Mouse (Mus musculus) CH12.LX (cell line): ENCODE measurements around the gene Pja2.

ENCODE experiments used
- BHLHE40 ChIP-seq: IDR thresholded peaks from 2 replicates; pipeline ENCODE4 v1.6.1; 2011; ENCODE audit warnings: mild to moderate bottlenecking, low read depth, low read length, improper control_type of control experiment
- CTCF ChIP-seq, 2 experiments: IDR thresholded peaks in 1 of 2; conservative IDR thresholded peaks in 1 of 2; 2 replicates each; pipeline ENCODE4 v1.5.1; 2011 to 2012; ENCODE audit warnings: low read depth in 2 of 2, low read length in 2 of 2, improper control_type of control experiment in 1 of 2, inconsistent platforms in 1 of 2, mild to moderate bottlenecking in 1 of 2, moderate library complexity in 1 of 2
- E2F4 ChIP-seq: IDR thresholded peaks from 2 replicates; pipeline ENCODE4 v1.6.1; 2011; ENCODE audit warnings: low read depth, low read length, improper control_type of control experiment; ENCODE audit not compliant: insufficient replicate concordance
- HCFC1 ChIP-seq: IDR thresholded peaks from 2 replicates; pipeline ENCODE4 v1.6.1; 2012; ENCODE audit warnings: low read depth, mild to moderate bottlenecking, inconsistent platforms, low read length, improper control_type of control experiment
- MAX ChIP-seq: IDR thresholded peaks from 2 replicates; pipeline ENCODE4 v1.6.1; 2011; ENCODE audit warnings: low read length, improper control_type of control experiment
- MEF2A ChIP-seq: IDR thresholded peaks from 2 replicates; pipeline ENCODE4 v1.6.1; 2014; ENCODE audit warnings: low read depth, mild to moderate bottlenecking, inconsistent platforms, low read length, improper control_type of control experiment, borderline replicate concordance
- PAX5 ChIP-seq: IDR thresholded peaks from 2 replicates; pipeline ENCODE4 v1.6.1; 2012; ENCODE audit warnings: low read length, inconsistent platforms, mixed read lengths
- POLR2A ChIP-seq: IDR thresholded peaks from 2 replicates; pipeline ENCODE4 v1.6.1; 2011; ENCODE audit warnings: low read depth, mild to moderate bottlenecking, improper control_type of control experiment, low read length
- POLR2AphosphoS2 ChIP-seq: IDR thresholded peaks from 2 replicates; pipeline ENCODE4 v1.6.1; 2011; ENCODE audit warnings: low read depth, low read length, improper control_type of control experiment
- TBP ChIP-seq: conservative IDR thresholded peaks from 2 replicates; pipeline ENCODE4 v1.6.1; 2011; ENCODE audit warnings: low read depth, low read length, improper control_type of control experiment
- ZMIZ1 ChIP-seq: IDR thresholded peaks from 2 replicates; pipeline ENCODE4 v1.6.1; 2012; ENCODE audit warnings: low read depth, mild to moderate bottlenecking, inconsistent platforms, low read length, improper control_type of control experiment

- TF ChIP-seq POLR2A (no peak), HCFC1 (no peak), E2F4 (no peak), CTCF (conservative IDR thresholded peaks at IDR 0.05 in 1 of 2, IDR thresholded peaks at IDR 0.05 in 1 of 2; ENCODE audit: low read depth in 2 of 2, low read length in 2 of 2) (no peak), PAX5 (no peak), TBP (no peak), POLR2AphosphoS2 (no peak), MAX (no peak), BHLHE40 (no peak), MEF2A (no peak), ZMIZ1 (no peak)
Measured at GRCm38 (mm10) chr17:64275188-64275587, 56.5 kb downstream of the Pja2 start.
